Mouse (Mus musculus) neural tube, embryonic 12.5 days (tissue): ENCODE measurements at regions not wholly inside any gene's neighbourhood (a gene's known extent, or its start where the extent isn't known, plus 50 kb on each side); places are given as distances from the start of the nearest gene placed in this dataset.

Experiments
- ATAC-seq: fragments of 200-750 bp; cut with Nextera tagmentation; 2 replicates; pipeline ENCODE4 v1.8.0; 2017; ENCODE audit warnings: low read depth, mild to moderate bottlenecking, moderate TSS enrichment, moderate library complexity; ENCODE audit not compliant: low FRiP score
- H3K27ac ChIP-seq: fragments of 300-500 bp; sonication (generic); 2 replicates; pipeline ENCODE4 v1.5.1; 2016
- H3K27me3 ChIP-seq: fragments of 300-500 bp; sonication (generic); replicated peaks from 2 replicates; pipeline ENCODE4 v1.6.1; 2016; ENCODE audit warnings: mild to moderate bottlenecking
- H3K36me3 ChIP-seq: fragments of 300-500 bp; sonication (generic); 2 replicates; pipeline ENCODE4 v1.6.1; 2016; ENCODE audit warnings: mild to moderate bottlenecking
- H3K4me1 ChIP-seq: fragments of 300-500 bp; sonication (generic); 2 replicates; pipeline ENCODE4 v1.6.1; 2016
- H3K4me2 ChIP-seq: fragments of 300-500 bp; sonication (generic); replicated peaks from 2 replicates; pipeline ENCODE4 v1.6.1; 2016; ENCODE audit warnings: mild to moderate bottlenecking
- H3K4me3 ChIP-seq: fragments of 300-500 bp; sonication (generic); 2 replicates; pipeline ENCODE4 v1.5.1; 2016
- H3K9ac ChIP-seq: fragments of 300-500 bp; sonication (generic); 2 replicates; pipeline ENCODE4 v1.6.1; 2016; ENCODE audit warnings: mild to moderate bottlenecking
- H3K9me3 ChIP-seq: fragments of 300-500 bp; sonication (generic); 2 replicates; pipeline ENCODE4 v1.6.1; 2016; ENCODE audit warnings: mild to moderate bottlenecking
- WGBS: fragments of 180-500 bp; shearing (Covaris S2); methylation state at CpG from one replicate; pipeline ENCODE4 v1.1.7; 2016; 5-methylcytosine and 5-hydroxymethylcytosine counted together

- H3K9ac ChIP-seq = no peak overlapping the region
- H3K27me3 ChIP-seq = no peaks in the 10 kb centered on the region
- H3K4me2 ChIP-seq = no peak overlapping the region
- no peak overlapping the region for H3K27ac ChIP-seq
- no peaks in the 10 kb centered on the region for H3K36me3 ChIP-seq
- no peaks in the 10 kb centered on the region for H3K4me1 ChIP-seq
- H3K9me3 ChIP-seq = no peaks in the 10 kb centered on the region
- no peak for ATAC-seq
- 78% methylated on average over 3 of the region's 3 CpGs for WGBS
- no peak overlapping the region for H3K4me3 ChIP-seq
Measured at GRCm38 (mm10) chr14:73878866-73879419, 217.9 kb downstream of the Gm21750 start.

DNA sequence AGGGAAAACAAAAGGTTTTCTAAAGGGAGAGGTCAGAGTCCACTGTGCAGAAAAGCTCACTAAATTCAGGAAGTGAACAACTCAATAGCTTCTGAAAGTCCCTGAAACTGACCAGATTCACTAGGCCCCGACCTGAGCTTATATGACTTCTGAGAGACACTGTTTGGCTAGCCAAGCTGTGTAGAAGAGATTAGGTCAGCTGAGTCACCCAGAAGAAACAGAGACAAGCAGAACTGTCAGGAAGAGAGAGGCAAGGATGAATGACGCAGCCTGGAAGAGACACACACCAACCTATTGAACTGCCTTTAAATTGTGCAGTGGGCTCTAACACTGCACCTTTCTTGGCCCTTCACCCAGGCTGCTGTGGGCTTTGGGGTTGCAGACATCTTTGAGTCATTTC lies 230.4 kb downstream of the Gm21750 start:
- no peak for ATAC-seq
- Histone ChIP-seq H3K9me3 (no peaks in the 10 kb centered on the region), H3K27me3 (no peaks in the 10 kb centered on the region), H3K4me3 (no peak overlapping the region), H3K27ac (no peak overlapping the region), H3K4me1 (no peaks in the 10 kb centered on the region), H3K9ac (no peak overlapping the region), H3K36me3 (no peaks in the 10 kb centered on the region), H3K4me2 (no peak overlapping the region)
- WGBS = 72% methylated on average over 2 of the region's 2 CpGs

DNA sequence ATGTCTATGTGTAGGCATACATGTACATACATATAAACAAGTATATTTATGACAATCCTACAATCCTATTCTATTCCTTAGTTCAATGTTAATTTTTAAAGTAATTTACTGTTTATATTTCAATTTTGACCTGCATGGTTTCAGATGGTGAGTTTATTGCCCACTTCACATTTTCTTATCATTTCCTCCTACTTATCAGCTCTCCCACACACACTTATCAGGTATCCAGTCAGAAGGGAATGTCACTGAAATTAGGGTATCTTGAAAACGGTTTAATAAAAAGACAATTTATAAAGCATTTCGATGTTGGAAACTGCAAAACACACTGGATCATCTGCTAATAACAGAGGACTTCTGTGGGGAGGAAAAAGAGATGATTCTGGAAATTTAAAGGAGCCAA lies 233.8 kb downstream of the Gm21750 start:
- H3K9me3 ChIP-seq = no peaks in the 10 kb centered on the region
- H3K9ac ChIP-seq = no peak overlapping the region
- WGBS = 72% methylated on average over 2 of the region's 2 CpGs
- H3K4me3 ChIP-seq = no peak overlapping the region
- no peak overlapping the region for H3K4me2 ChIP-seq
- no peak overlapping the region for H3K27ac ChIP-seq
- H3K36me3 ChIP-seq = no peaks in the 10 kb centered on the region
- no peaks in the 10 kb centered on the region for H3K4me1 ChIP-seq
- no peaks in the 10 kb centered on the region for H3K27me3 ChIP-seq
- no peak for ATAC-seq

DNA sequence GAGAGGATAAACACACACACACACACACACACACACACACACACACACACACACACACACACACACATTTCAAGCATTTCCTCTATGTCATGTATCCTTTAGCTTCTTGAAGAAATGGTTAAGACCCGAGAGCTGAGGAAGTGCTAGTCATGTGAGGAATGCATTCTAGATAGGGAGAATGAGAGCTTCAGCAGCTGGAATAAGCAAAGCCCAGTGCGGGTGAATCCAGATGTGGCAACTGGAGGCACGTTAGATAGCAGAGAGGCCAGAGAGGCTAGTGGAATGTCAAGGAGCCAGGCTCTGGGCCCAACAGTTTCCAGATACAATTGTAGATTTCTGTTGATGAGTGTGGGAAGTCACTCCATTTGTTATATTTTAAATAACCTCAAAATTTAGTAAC lies 234.2 kb downstream of the Gm21750 start:
- ATAC-seq = no peak
- Histone ChIP-seq H3K36me3 (no peaks in the 10 kb centered on the region), H3K9ac (no peak overlapping the region), H3K27ac (no peak overlapping the region), H3K4me1 (no peaks in the 10 kb centered on the region), H3K4me2 (no peak overlapping the region), H3K27me3 (no peaks in the 10 kb centered on the region), H3K9me3 (no peaks in the 10 kb centered on the region), H3K4me3 (no peak overlapping the region)
- WGBS = 82% methylated on average over 3 of the region's 3 CpGs

DNA sequence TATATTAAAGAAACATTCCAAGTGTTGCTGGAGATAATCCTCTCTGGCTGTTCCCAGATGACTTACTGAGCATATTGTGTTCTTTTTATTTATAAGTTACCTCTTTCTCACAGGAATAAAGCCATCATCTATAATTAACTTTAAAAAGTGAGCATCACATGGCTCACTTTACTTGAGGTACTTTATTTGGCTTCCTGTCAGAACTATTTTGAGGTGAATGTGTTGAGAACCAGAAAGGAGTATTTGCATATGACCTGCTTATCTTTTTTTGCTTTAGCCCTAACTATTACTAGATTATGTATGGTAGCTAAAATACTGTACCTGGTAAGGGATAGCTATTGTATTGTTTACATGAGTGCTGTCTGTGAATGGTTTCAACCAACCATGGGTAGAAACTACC lies 238.1 kb downstream of the Gm21750 start:
- H3K36me3 ChIP-seq = no peaks in the 10 kb centered on the region
- no peak for ATAC-seq

GRCm38 (mm10) chr14:73902085-73902713 lies 241.2 kb downstream of the Gm21750 start:
- H3K4me1 ChIP-seq = no peaks in the 10 kb centered on the region
- no peaks in the 10 kb centered on the region for H3K27me3 ChIP-seq
- WGBS = 93% methylated on average over 6 of the region's 6 CpGs
- no peak overlapping the region for H3K27ac ChIP-seq
- ATAC-seq = no peak
- H3K9me3 ChIP-seq = no peaks in the 10 kb centered on the region
- no peaks in the 10 kb centered on the region for H3K36me3 ChIP-seq
- no peak overlapping the region for H3K4me3 ChIP-seq
- no peak overlapping the region for H3K9ac ChIP-seq
- H3K4me2 ChIP-seq = no peak overlapping the region

More for the DNA sequence above, 238.1 kb downstream of the Gm21750 start:
- Histone ChIP-seq H3K27me3 (no peaks in the 10 kb centered on the region), H3K9ac (no peak overlapping the region), H3K4me3 (no peak overlapping the region), H3K9me3 (no peaks in the 10 kb centered on the region), H3K4me1 (no peaks in the 10 kb centered on the region), H3K27ac (no peak overlapping the region), H3K4me2 (no peak overlapping the region)

DNA sequence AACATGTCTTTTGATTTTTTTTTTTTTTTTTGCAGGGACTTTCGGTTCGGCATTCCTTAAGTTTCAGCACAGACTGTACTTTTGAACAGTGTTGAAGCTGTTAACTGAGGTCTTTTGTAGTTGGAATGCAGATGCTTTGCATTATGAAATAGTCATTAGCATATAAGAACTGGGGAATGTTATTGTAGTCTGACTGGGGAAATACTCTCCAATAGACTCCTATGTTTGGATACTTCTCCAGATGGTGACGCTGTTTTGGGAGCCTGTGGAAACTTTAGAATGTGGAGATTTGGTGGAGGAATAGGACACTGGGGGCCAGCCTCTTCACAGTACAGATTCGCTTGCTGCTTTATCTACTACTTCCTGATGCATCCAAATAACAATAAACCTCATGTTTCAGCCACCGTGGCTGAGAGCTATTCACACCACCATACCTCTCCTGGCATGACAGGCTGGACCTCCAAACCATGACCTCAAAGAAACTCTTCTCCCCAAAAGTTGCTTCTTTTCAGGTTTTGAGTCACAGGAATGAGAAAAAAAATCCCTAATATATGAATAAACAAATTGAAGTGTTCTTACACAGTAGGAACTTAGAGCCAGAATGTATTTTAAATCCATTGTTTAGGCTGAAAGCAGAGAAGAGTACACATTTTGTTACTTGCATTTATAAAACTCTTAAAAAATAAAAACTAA lies 252.9 kb downstream of the Gm21750 start:
- Histone ChIP-seq H3K27me3 (no peaks in the 10 kb centered on the region), H3K9ac (no peak overlapping the region), H3K4me2 (no peak overlapping the region), H3K4me1 (no peaks in the 10 kb centered on the region), H3K27ac (no peak overlapping the region), H3K9me3 (no peaks in the 10 kb centered on the region), H3K36me3 (no peaks in the 10 kb centered on the region), H3K4me3 (no peak overlapping the region)
- 70% methylated on average over 5 of the region's 5 CpGs for WGBS
- ATAC-seq = no peak

- no peaks in the 10 kb centered on the region for H3K4me1 ChIP-seq
- no peaks in the 10 kb centered on the region for H3K9me3 ChIP-seq
- H3K27ac ChIP-seq = no peak overlapping the region
- no peaks in the 10 kb centered on the region for H3K27me3 ChIP-seq
- no peak for ATAC-seq
- H3K36me3 ChIP-seq = no peaks in the 10 kb centered on the region
- H3K9ac ChIP-seq = no peak overlapping the region
- H3K4me2 ChIP-seq = no peak overlapping the region
- H3K4me3 ChIP-seq = no peak overlapping the region
Measured at GRCm38 (mm10) chr14:73915990-73916389, 255.0 kb downstream of the Gm21750 start.

DNA sequence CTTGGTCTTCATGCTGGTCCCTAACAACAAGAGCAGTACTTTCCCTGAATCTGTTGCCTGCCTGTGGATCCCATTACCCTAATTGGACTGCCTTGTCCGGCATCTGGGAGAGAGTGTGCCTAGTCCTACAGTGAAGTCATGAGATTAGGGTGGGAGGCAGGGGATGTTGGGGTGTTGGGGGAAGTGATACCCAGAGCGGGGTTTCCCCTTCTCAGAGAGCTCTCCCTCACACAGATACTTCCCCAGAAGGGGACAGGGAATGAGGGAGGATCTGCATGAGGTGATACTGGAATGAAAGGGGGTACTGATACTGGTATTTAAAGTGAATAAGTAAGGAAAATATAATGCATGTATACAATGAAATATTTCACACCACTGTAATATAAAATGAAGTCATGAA lies 270.1 kb downstream of the Gm21750 start:
- no peak for ATAC-seq
- Histone ChIP-seq H3K9ac (no peak overlapping the region), H3K4me2 (no peak overlapping the region), H3K9me3 (no peaks in the 10 kb centered on the region), H3K27me3 (no peaks in the 10 kb centered on the region), H3K4me1 (no peaks in the 10 kb centered on the region), H3K27ac (no peak overlapping the region), H3K4me3 (no peak overlapping the region), H3K36me3 (no peaks in the 10 kb centered on the region)
- 71% methylated on average over 2 of the region's 2 CpGs for WGBS

DNA sequence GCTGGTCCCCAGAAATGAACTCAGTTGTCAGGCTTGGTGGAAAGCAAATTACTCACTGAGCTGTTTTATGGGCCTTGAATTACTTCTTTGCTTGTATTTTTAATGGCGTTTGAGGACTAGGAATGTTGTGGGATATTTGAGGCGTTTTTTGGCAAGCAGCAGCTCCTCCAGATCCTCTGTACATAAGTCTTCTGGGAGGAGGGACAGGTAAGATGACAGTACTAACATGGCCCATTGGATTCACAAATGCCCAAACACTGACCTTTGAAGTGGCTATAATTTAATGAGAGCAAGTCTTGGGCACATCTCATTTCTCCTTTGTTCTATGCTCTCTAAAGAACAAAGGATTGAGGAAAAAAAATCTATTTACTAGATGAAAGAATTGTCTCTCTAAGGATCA lies 286.3 kb downstream of the Gm21750 start:
- Histone ChIP-seq H3K27ac (no peak overlapping the region), H3K4me3 (no peak overlapping the region), H3K27me3 (no peaks in the 10 kb centered on the region), H3K9ac (no peak overlapping the region), H3K36me3 (no peaks in the 10 kb centered on the region), H3K4me1 (no peaks in the 10 kb centered on the region), H3K4me2 (no peak overlapping the region), H3K9me3 (no peaks in the 10 kb centered on the region)
- no peak for ATAC-seq
- WGBS = 50% methylated on average over 2 of the region's 2 CpGs

DNA sequence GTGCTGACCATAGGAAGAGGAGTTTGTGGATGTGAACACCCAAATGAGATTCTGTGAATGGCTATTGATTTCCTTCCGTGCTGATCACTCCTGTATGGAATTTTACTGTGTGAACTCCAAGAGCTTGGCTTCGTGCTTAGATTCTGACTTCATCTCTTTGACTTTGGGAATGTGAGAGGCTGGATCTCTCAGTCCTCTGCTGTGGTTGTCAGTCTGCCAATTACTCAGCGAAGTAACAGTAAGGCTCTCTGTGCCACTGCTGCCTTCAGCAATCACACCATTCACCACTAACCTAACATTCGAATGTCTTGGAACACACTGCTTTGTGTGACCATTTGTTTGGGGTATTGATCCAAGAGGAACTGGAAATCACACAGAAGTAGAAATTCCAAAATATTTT lies 291.5 kb downstream of the Gm21750 start:
- H3K27me3 ChIP-seq = no peaks in the 10 kb centered on the region
- ATAC-seq = no peak
- no peak overlapping the region for H3K9ac ChIP-seq
- WGBS = 89% methylated on average over 4 of the region's 4 CpGs
- no peak overlapping the region for H3K27ac ChIP-seq
- H3K4me1 ChIP-seq = no peaks in the 10 kb centered on the region
- H3K4me2 ChIP-seq = no peak overlapping the region
- H3K9me3 ChIP-seq = no peaks in the 10 kb centered on the region
- no peaks in the 10 kb centered on the region for H3K36me3 ChIP-seq
- H3K4me3 ChIP-seq = no peak overlapping the region

DNA sequence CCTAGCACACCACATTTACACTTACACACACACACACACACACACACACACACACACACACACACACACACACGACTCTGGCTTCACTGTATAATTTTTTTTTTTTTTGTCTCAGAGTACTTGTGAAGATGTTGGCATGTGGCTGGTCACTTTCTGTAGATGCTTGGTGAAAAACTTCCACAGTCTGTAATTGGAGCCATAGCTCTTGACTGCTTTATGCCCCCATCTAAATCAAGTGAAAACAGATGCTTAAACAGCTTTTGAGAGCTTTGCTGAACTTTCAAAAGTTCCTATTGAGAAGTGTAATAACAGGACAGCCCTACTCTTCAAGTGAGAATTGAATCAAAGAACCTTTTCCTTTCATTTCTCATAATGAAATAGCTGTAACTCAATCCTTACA lies 317.7 kb downstream of the Gm21750 start:
- H3K36me3 ChIP-seq = no peaks in the 10 kb centered on the region
- H3K27me3 ChIP-seq = no peaks in the 10 kb centered on the region
- ATAC-seq = no peak
- H3K27ac ChIP-seq = no peak overlapping the region
- 36% methylated on average over 1 of the region's 1 CpGs for WGBS
- H3K9ac ChIP-seq = no peak overlapping the region
- H3K4me1 ChIP-seq = no peaks in the 10 kb centered on the region
- H3K4me3 ChIP-seq = no peak overlapping the region
- no peak overlapping the region for H3K4me2 ChIP-seq
- H3K9me3 ChIP-seq = no peaks in the 10 kb centered on the region

DNA sequence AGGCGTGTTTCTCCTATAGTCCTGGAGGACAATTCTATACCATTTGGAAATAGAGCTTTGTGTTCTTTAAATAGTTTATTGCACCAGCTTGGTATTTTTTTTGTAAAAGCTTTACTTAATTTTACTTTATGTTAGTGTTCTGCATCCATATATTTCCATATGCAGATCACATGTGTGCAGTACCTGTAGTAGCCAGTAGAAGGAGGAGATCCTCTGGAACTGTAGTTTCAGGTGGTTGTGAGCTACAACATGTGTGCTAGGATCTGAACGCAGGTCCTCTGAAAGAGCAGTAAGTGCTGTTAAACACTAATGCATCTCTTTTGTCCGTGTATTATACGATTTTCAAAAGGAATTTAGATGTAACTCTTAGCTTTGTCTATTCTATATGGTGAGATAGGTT lies 335.2 kb downstream of the Gm21750 start:
- no peak for ATAC-seq
- Histone ChIP-seq H3K9me3 (no peaks in the 10 kb centered on the region), H3K9ac (no peak overlapping the region), H3K4me1 (no peaks in the 10 kb centered on the region), H3K4me2 (no peak overlapping the region), H3K4me3 (no peak overlapping the region), H3K27ac (no peak overlapping the region), H3K36me3 (no peaks in the 10 kb centered on the region), H3K27me3 (no peaks in the 10 kb centered on the region)
- WGBS = 94% methylated on average over 4 of the region's 4 CpGs
